9 mouse cellular contexts compared by ENCODE assay signal in the genomic region with DNA sequence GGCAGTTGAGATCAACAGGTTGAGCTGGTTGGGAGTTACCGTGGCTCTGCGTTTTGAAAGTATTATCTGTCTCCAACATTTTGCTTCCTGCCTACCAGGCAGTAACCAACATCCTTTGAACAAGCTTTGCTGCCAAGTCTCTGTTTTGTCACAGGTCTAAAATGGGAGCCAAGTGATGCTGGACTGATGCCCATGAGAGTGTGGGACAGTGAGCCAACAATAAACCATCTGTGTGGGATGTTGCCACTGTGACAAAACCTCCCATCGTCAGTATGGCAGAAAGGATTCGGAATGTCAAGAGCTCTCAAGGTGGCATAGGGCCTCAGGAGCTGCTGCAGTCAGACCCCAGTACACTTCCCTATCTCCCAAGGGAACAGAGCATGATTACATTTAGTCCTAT.
A peak's percentile ranks its signal among the peaks of the same experiment; 100 is the strongest.
DNase-seq lines count a peak whose midpoint lies in the region.
"Had no signal": no experiment of that assay in that cellular context is flagged by ENCODE, and none has a peak within 500 bp of the region (broad histone marks: within the 10 kb centered on the region; RNA-seq: fewer than 3 reads in every experiment).

No protein-coding gene starts in this region.

- no peak overlapping the region for H3K27ac ChIP-seq in heart, embryonic 10.5 days
- H3K27ac ChIP-seq: midbrain, embryonic 12.5 days had no signal

- H3K9me3 ChIP-seq in heart, embryonic 10.5 days, result no peaks in the 10 kb centered on the region
- H3K9me3 ChIP-seq: midbrain, embryonic 12.5 days had no signal

- WGBS in heart, embryonic 10.5 days, result 80% methylated on average over 4 of the region's 4 CpGs

- H3K4me3 ChIP-seq in heart, embryonic 10.5 days, result no peak overlapping the region
- H3K4me3 ChIP-seq: midbrain, embryonic 12.5 days had no signal

- peak; percentile 70 to 82 for DNase-seq in heart, adult 18-20 months
- no peak for DNase-seq in heart, embryonic 10.5 days (ENCODE audit: low spot score)
- peak; percentile 81 to 86 for DNase-seq in cerebellum, postnatal 10 days
- DNase-seq in layer of hippocampus, adult 11-12 months (ENCODE audit: low spot score), result peak; percentile 70
- DNase-seq in lung, postnatal 10 days, result peak; percentile 66
- no peak for DNase-seq in urinary bladder, postnatal 4 days (ENCODE audit: low spot score in 2 of 2)
- no peak for DNase-seq in kidney, postnatal 4 days
- no peak for DNase-seq in T-cell, adult 2 months (ENCODE audit: low spot score)

- H3K27me3 ChIP-seq in heart, embryonic 10.5 days (ENCODE audit: insufficient read depth, poor library complexity, severe bottlenecking), result no peaks in the 10 kb centered on the region
- H3K27me3 ChIP-seq: midbrain, embryonic 12.5 days had no signal

- no peaks in the 10 kb centered on the region for H3K4me1 ChIP-seq in heart, embryonic 10.5 days
- H3K4me1 ChIP-seq: midbrain, embryonic 12.5 days had no signal

- peaks cover 12% of the 10 kb centered on the region; the same call in 1 of the 2 replicates for H3K36me3 ChIP-seq in heart, embryonic 10.5 days
- H3K36me3 ChIP-seq: midbrain, embryonic 12.5 days had no signal

Comparison
In these comparisons a context has a peak if more than half of its experiments do, and no peak if none do; other contexts are left out.
1. DNase-seq: peak in heart, adult 18-20 months (2 of 2), cerebellum, postnatal 10 days (2 of 2), layer of hippocampus, adult 11-12 months (single experiment) and lung, postnatal 10 days (single experiment); none in heart, embryonic 10.5 days (single experiment), urinary bladder, postnatal 4 days (0 of 2), kidney, postnatal 4 days (0 of 2) and T-cell, adult 2 months (single experiment).